Mouse (Mus musculus) c-Kit-positive CD71-positive TER-119-negative erythroid progenitor cells, embryonic 14.5 days (primary cell): ENCODE data around the gene Sparcl1.

Experiments
- DNase-seq: peaks from one replicate; pipeline ENCODE4 v3.0.0-alpha.2; 2013; ENCODE audit warnings: low read depth

The Sparcl1 gene

GRCm38 (mm10) chr5:104113491-104114172 is at the start of gene Sparcl1:
Gene Sparcl1 (minus strand): TSS chr5:104113733.
- no peak for DNase-seq

- no peak for DNase-seq
These were observed 47.9 kb upstream of the Sparcl1 start for GRCm38 (mm10) chr5:104161390-104161789.

GRCm38 (mm10) chr5:104160581-104160980 is 47.0 kb upstream of the Sparcl1 start:
- DNase-seq = no peak

- DNase-seq = no peak
These were observed 45.0 kb upstream of the Sparcl1 start for GRCm38 (mm10) chr5:104158332-104159052.

GRCm38 (mm10) chr5:104157701-104158100 is 44.2 kb upstream of the Sparcl1 start:
- no peak for DNase-seq

GRCm38 (mm10) chr5:104150196-104150595 is 36.7 kb upstream of the Sparcl1 start:
- DNase-seq = no peak

GRCm38 (mm10) chr5:104149349-104149748 is 35.8 kb upstream of the Sparcl1 start:
- no peak for DNase-seq

GRCm38 (mm10) chr5:104144057-104144456 is 30.5 kb upstream of the Sparcl1 start:
- DNase-seq = no peak

- DNase-seq = no peak
These were observed 27.5 kb upstream of the Sparcl1 start for GRCm38 (mm10) chr5:104141067-104141466.

- no peak for DNase-seq
These were observed 24.5 kb upstream of the Sparcl1 start for GRCm38 (mm10) chr5:104137920-104138541.

- DNase-seq = no peak
These were observed 20.2 kb upstream of the Sparcl1 start for GRCm38 (mm10) chr5:104133752-104134151.

- DNase-seq = no peak
These were observed 18.0 kb upstream of the Sparcl1 start for GRCm38 (mm10) chr5:104131544-104131943.

GRCm38 (mm10) chr5:104130891-104131290 is 17.4 kb upstream of the Sparcl1 start:
- DNase-seq = no peak

- no peak for DNase-seq
These were observed 14.9 kb upstream of the Sparcl1 start for GRCm38 (mm10) chr5:104128281-104129031.

- no peak for DNase-seq
These were observed 13.8 kb upstream of the Sparcl1 start for GRCm38 (mm10) chr5:104127351-104127750.

GRCm38 (mm10) chr5:104126561-104127320 is 13.2 kb upstream of the Sparcl1 start:
- DNase-seq = no peak

GRCm38 (mm10) chr5:104124016-104124658 is 10.6 kb upstream of the Sparcl1 start:
- DNase-seq = no peak

GRCm38 (mm10) chr5:104115890-104116289 is 2.4 kb upstream of the Sparcl1 start:
- no peak for DNase-seq

GRCm38 (mm10) chr5:104115118-104115517 is 1.6 kb upstream of the Sparcl1 start:
- DNase-seq = no peak

- DNase-seq = no peak
These were observed 1.0 kb downstream of the Sparcl1 start for GRCm38 (mm10) chr5:104112511-104112910.

- DNase-seq = no peak
These were observed 1.5 kb downstream of the Sparcl1 start for GRCm38 (mm10) chr5:104112016-104112415.
